Mouse (Mus musculus): ENCODE results near the gene Olfr1391. TPM values are rescaled to one million over a fixed set of nuclear protein-coding genes. Genes with fewer than 3 reads are reported as not detected.
"Not testable (repeated sequence)": the region's sequence is repeated elsewhere in the genome, so short reads cannot be mapped to it uniquely, and the experiment has no call there.

Olfr1391 gene
- polyA plus RNA-seq, 2 experiments = not detected

- TF ChIP-seq CTCF (IDR thresholded peaks at IDR 0.05; ENCODE audit: low read depth) (no peak), EP300 (IDR thresholded peaks at IDR 0.05; ENCODE audit: low read depth) (no peak)
- WGBS (ENCODE audit: insufficient replicate concordance) = 60% methylated on average over 3 of the region's 3 CpGs
- ATAC-seq (ENCODE audit: insufficient read depth) (no peak), DNase-seq (ENCODE audit: low read depth in 3 of 3, low spot score in 3 of 3) (no peak)
- H3K4me3 ChIP-seq (ENCODE audit: insufficient read depth in 1 of 2, low read depth in 2 of 2, low read length in 2 of 2) = no peak overlapping the region
- no peak overlapping the region for H3K9ac ChIP-seq (replicated peaks)
- H3K9me3 ChIP-seq (ENCODE audit: control insufficient read depth, low read length) = no peaks in the 10 kb centered on the region
- H3K27me3 ChIP-seq (ENCODE audit: control insufficient read depth, insufficient read depth, low read length) = no peaks in the 10 kb centered on the region
- no peaks in the 10 kb centered on the region for H3K36me3 ChIP-seq (replicated peaks; ENCODE audit: control insufficient read depth, insufficient read depth, low read depth)
- no peak overlapping the region for H3K4me2 ChIP-seq (ENCODE audit: low read depth)
- no peak overlapping the region for H3K27ac ChIP-seq
- no peaks in the 10 kb centered on the region for H3K4me1 ChIP-seq (replicated peaks; ENCODE audit: control insufficient read depth in 2 of 2, insufficient read depth in 2 of 2, low read length in 1 of 2)
Observed at GRCm38 (mm10) chr11:49292777-49293176, 29.8 kb upstream of the Olfr1391 start.

GRCm38 (mm10) chr11:49304441-49304840 lies 18.1 kb upstream of the Olfr1391 start, which contains the start of gene Olfr10:
Gene Olfr10 (plus strand): TSS chr11:49304741.
- no peaks in the 10 kb centered on the region for H3K27me3 ChIP-seq (ENCODE audit: control insufficient read depth, insufficient read depth, low read length)
- no peaks in the 10 kb centered on the region for H3K36me3 ChIP-seq (replicated peaks; ENCODE audit: control insufficient read depth, insufficient read depth, low read depth)
- no peak within 1 kb of the TSS for H3K4me3 ChIP-seq (ENCODE audit: insufficient read depth in 1 of 2, low read depth in 2 of 2, low read length in 2 of 2)
- no peak within 1 kb of the TSS for H3K27ac ChIP-seq
- H3K9ac ChIP-seq (replicated peaks) = no peak within 1 kb of the TSS
- no peak within 1 kb of the TSS for H3K4me2 ChIP-seq (ENCODE audit: low read depth)
- H3K9me3 ChIP-seq (ENCODE audit: control insufficient read depth, low read length) = no peaks in the 10 kb centered on the region
- H3K4me1 ChIP-seq (replicated peaks; ENCODE audit: control insufficient read depth in 2 of 2, insufficient read depth in 2 of 2, low read length in 1 of 2) = no peaks in the 10 kb centered on the region
- TF ChIP-seq CTCF (IDR thresholded peaks at IDR 0.05; ENCODE audit: low read depth) (no peak), EP300 (IDR thresholded peaks at IDR 0.05; ENCODE audit: low read depth) (no peak)
- DNase-seq (ENCODE audit: low read depth in 3 of 3, low spot score in 3 of 3) (no peak), ATAC-seq (ENCODE audit: insufficient read depth) (no peak)

- ATAC-seq (ENCODE audit: insufficient read depth); H3K36me3 ChIP-seq (replicated peaks; ENCODE audit: control insufficient read depth, insufficient read depth, low read depth); H3K4me1 ChIP-seq (replicated peaks; ENCODE audit: control insufficient read depth in 2 of 2, insufficient read depth in 2 of 2, low read length in 1 of 2); H3K9ac ChIP-seq (replicated peaks); H3K27ac ChIP-seq; H3K4me3 ChIP-seq (ENCODE audit: insufficient read depth in 1 of 2, low read depth in 2 of 2, low read length in 2 of 2); H3K4me2 ChIP-seq (ENCODE audit: low read depth); DNase-seq (ENCODE audit: low read depth in 3 of 3, low spot score in 3 of 3); H3K27me3 ChIP-seq (ENCODE audit: control insufficient read depth, insufficient read depth, low read length); H3K9me3 ChIP-seq (ENCODE audit: control insufficient read depth, low read length): not testable (repeated sequence)
- WGBS (ENCODE audit: insufficient replicate concordance) = 56% methylated on average over 5 of the region's 5 CpGs
Observed at GRCm38 (mm10) chr11:49308547-49308946, 14.0 kb upstream of the Olfr1391 start.

- ATAC-seq (ENCODE audit: insufficient read depth) (no peak), DNase-seq (ENCODE audit: low read depth in 3 of 3, low spot score in 3 of 3) (no peak)
- Histone ChIP-seq H3K27ac (no peak overlapping the region), H3K36me3 (replicated peaks; ENCODE audit: control insufficient read depth, insufficient read depth, low read depth) (no peaks in the 10 kb centered on the region), H3K9ac (replicated peaks) (no peak overlapping the region), H3K4me3 (ENCODE audit: insufficient read depth in 1 of 2, low read depth in 2 of 2, low read length in 2 of 2) (no peak overlapping the region), H3K27me3 (ENCODE audit: control insufficient read depth, insufficient read depth, low read length) (no peaks in the 10 kb centered on the region), H3K4me2 (ENCODE audit: low read depth) (no peak overlapping the region), H3K9me3 (ENCODE audit: control insufficient read depth, low read length) (no peaks in the 10 kb centered on the region), H3K4me1 (replicated peaks; ENCODE audit: control insufficient read depth in 2 of 2, insufficient read depth in 2 of 2, low read length in 1 of 2) (no peaks in the 10 kb centered on the region)
- TF ChIP-seq CTCF (IDR thresholded peaks at IDR 0.05; ENCODE audit: low read depth) (no peak), EP300 (IDR thresholded peaks at IDR 0.05; ENCODE audit: low read depth) (no peak)
- 50% methylated on average over 3 of the region's 3 CpGs for WGBS (ENCODE audit: insufficient replicate concordance)
Observed at GRCm38 (mm10) chr11:49326726-49327125, 4.2 kb downstream of the Olfr1391 start.

- Histone ChIP-seq H3K4me3 (ENCODE audit: insufficient read depth in 1 of 2, low read depth in 2 of 2, low read length in 2 of 2) (no peak overlapping the region), H3K4me1 (replicated peaks; ENCODE audit: control insufficient read depth in 2 of 2, insufficient read depth in 2 of 2, low read length in 1 of 2) (no peaks in the 10 kb centered on the region), H3K9me3 (ENCODE audit: control insufficient read depth, low read length) (no peaks in the 10 kb centered on the region), H3K9ac (replicated peaks) (no peak overlapping the region), H3K4me2 (ENCODE audit: low read depth) (no peak overlapping the region), H3K27ac (no peak overlapping the region), H3K36me3 (replicated peaks; ENCODE audit: control insufficient read depth, insufficient read depth, low read depth) (no peaks in the 10 kb centered on the region), H3K27me3 (ENCODE audit: control insufficient read depth, insufficient read depth, low read length) (no peaks in the 10 kb centered on the region)
- DNase-seq (ENCODE audit: low read depth in 3 of 3, low spot score in 3 of 3) (no peak), ATAC-seq (ENCODE audit: insufficient read depth) (no peak)
- TF ChIP-seq EP300 (IDR thresholded peaks at IDR 0.05; ENCODE audit: low read depth) = no peak
- no peak for TF ChIP-seq CTCF (IDR thresholded peaks at IDR 0.05; ENCODE audit: low read depth)
- WGBS (ENCODE audit: insufficient replicate concordance) = 53% methylated on average over 1 of the region's 1 CpGs
Observed at GRCm38 (mm10) chr11:49329686-49330085, 7.1 kb downstream of the Olfr1391 start.

- H3K9me3 ChIP-seq (ENCODE audit: control insufficient read depth, low read length) = no peaks in the 10 kb centered on the region
- H3K4me1 ChIP-seq (replicated peaks; ENCODE audit: control insufficient read depth in 2 of 2, insufficient read depth in 2 of 2, low read length in 1 of 2) = no peaks in the 10 kb centered on the region
- no peak within 1 kb of the TSS for H3K4me3 ChIP-seq (ENCODE audit: insufficient read depth in 1 of 2, low read depth in 2 of 2, low read length in 2 of 2)
- 55% methylated on average over 1 of the region's 1 CpGs for WGBS (ENCODE audit: insufficient replicate concordance)
- H3K4me2 ChIP-seq (ENCODE audit: low read depth) = no peak within 1 kb of the TSS
- no peak within 1 kb of the TSS for H3K27ac ChIP-seq
- no peak for DNase-seq (ENCODE audit: low read depth in 3 of 3, low spot score in 3 of 3)
- no peaks in the 10 kb centered on the region for H3K36me3 ChIP-seq (replicated peaks; ENCODE audit: control insufficient read depth, insufficient read depth, low read depth)
- H3K9ac ChIP-seq (replicated peaks) = no peak within 1 kb of the TSS
- ATAC-seq (ENCODE audit: insufficient read depth) = no peak
- TF ChIP-seq CTCF (IDR thresholded peaks at IDR 0.05; ENCODE audit: low read depth) (no peak), EP300 (IDR thresholded peaks at IDR 0.05; ENCODE audit: low read depth) (no peak)
- no peaks in the 10 kb centered on the region for H3K27me3 ChIP-seq (ENCODE audit: control insufficient read depth, insufficient read depth, low read length)
Observed at GRCm38 (mm10) chr11:49334888-49335287, 12.3 kb downstream of the Olfr1391 start, which contains the start of gene Olfr1390. Gene Olfr1390 (plus strand): TSS chr11:49335188.

Data from liver, embryonic 14.5 days (tissue).